Mouse (Mus musculus): ENCODE data around the gene Errfi1.

DNA sequence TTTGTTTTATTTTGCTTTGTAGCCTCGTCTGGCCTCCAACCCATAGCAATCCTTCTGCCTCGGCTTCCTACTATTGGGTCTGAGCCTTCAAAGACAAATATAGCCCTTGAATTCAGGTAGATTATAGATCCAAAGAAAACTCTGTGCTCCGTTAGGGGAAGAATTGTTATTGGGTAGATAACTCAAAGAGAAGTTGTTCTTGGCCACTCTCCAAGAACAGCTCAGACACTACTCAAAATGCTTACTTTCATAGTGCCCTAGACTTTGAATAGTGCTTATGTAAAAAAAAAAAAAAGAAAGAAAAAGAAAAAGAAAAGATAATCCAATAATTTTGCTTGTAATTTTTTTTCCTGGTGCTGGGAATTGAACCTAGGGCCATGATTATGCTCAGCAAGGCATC lies 22.4 kb upstream of the Errfi1 start:
- no peak for TF ChIP-seq CTCF (IDR thresholded peaks at IDR 0.05; ENCODE audit: borderline replicate concordance, insufficient read depth, low read depth, low read length)
- TF ChIP-seq POLR2A (IDR thresholded peaks at IDR 0.05; ENCODE audit: borderline replicate concordance, insufficient read depth, low read length) = no peak

Measured in cerebellum, adult 2 months (tissue).